Mouse (Mus musculus): ENCODE results near the gene Clybl. TPM values are rescaled to one million over a fixed set of nuclear protein-coding genes. Genes with fewer than 3 reads are reported as not detected.

Gene Clybl
- polyA plus RNA-seq, 1 experiment from 2014 or later: 13.5 TPM

Other genes starting within 250 kb of the Clybl start
- gene Gpr183, start 216.5 kb upstream of the Clybl start, polyA plus RNA-seq (2015; fragmentation: Nextera tagmentation; extraction: Ambion mirVana): 0.74 and 3.7 TPM in 2 replicates
- not detected in 2 replicates for gene Timm8a2, start 147.0 kb upstream of the Clybl start, polyA plus RNA-seq (2015; fragmentation: Nextera tagmentation; extraction: Ambion mirVana)
- 110 and 128 TPM in 2 replicates for gene Tm9sf2, start 74.7 kb upstream of the Clybl start, polyA plus RNA-seq (2015; fragmentation: Nextera tagmentation; extraction: Ambion mirVana)